Mouse (Mus musculus): Measurements from ENCODE around the gene Pcnx4. TPM values are rescaled to one million over a fixed set of nuclear protein-coding genes. Genes with fewer than 3 reads are reported as not detected.

Gene Pcnx4
- 24.6 and 25.5 TPM in 2 replicates for polyA plus RNA-seq (2015; fragmentation: Nextera tagmentation; extraction: Ambion mirVana)

DNA sequence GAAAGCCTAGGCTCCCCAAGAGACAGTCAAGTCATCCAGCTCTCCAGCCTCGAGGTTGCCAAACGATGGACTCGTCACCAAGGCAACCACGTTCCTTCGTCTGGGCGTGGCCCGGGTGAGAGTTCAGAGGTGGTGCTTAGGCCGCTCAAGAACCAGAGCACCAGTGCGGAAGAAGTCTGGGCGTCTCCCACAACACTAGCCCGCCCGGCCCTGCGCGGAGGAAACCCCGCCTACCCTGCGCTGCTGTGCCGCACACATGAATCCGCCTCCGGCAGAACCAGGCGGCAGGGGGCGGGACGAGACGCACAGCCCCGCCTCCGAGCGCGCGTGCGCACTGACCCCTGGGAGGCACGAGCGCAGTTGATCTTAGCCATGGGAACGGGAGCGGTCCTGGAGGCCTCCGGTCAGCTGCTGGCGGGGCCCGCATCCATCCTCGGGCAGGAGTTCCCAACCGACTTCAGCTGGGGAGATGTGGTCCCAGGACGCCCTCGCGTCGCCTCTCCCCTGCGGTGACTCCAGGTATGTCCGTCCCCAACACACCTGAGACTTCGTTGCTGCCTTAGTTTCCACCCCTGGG is at the start of gene Pcnx4:
Gene Pcnx4 (plus strand): TSS at position 363 of the 577 bp plus-strand sequence.
- 0% methylated on average over 37 of the region's 45 CpGs for WGBS

GRCm38 (mm10) chr12:72487498-72487897 is 48.7 kb upstream of the Pcnx4 start:
- Histone ChIP-seq H3K36me3 (ENCODE audit: control insufficient read depth, insufficient read depth, low read length) (no peaks in the 10 kb centered on the region), H3K4me2 (ENCODE audit: low read length) (no peak overlapping the region), H3K4me1 (ENCODE audit: control insufficient read depth, insufficient read depth, low read depth, low read length) (no peaks in the 10 kb centered on the region), H3K4me3 (ENCODE audit: low read length) (no peak overlapping the region), H3K27me3 (replicated peaks; ENCODE audit: control insufficient read depth, insufficient read depth, low read length) (no peaks in the 10 kb centered on the region), H3K27ac (ENCODE audit: low read depth, low read length) (no peak overlapping the region), H3K9ac (ENCODE audit: low read depth, low read length) (no peak overlapping the region), H3K9me3 (ENCODE audit: control insufficient read depth, low read length) (no peaks in the 10 kb centered on the region)
- WGBS = 90% methylated on average over 3 of the region's 3 CpGs
- no peak for ATAC-seq

More for the DNA sequence above, at the start of gene Pcnx4:
- H3K4me2 ChIP-seq (ENCODE audit: low read length) = peak within 1 kb of the TSS; percentile 65
- H3K4me3 ChIP-seq (ENCODE audit: low read length) = peak within 1 kb of the TSS; percentile 65
- peak; percentile 100 for ATAC-seq
- peaks cover 4% of the 10 kb centered on the region for H3K4me1 ChIP-seq (ENCODE audit: control insufficient read depth, insufficient read depth, low read depth, low read length)
- H3K36me3 ChIP-seq (ENCODE audit: control insufficient read depth, insufficient read depth, low read length) = no peaks in the 10 kb centered on the region
- peak within 1 kb of the TSS; percentile 57; the same call in 1 of the 2 replicates for H3K27ac ChIP-seq (ENCODE audit: low read depth, low read length)
- H3K27me3 ChIP-seq (replicated peaks; ENCODE audit: control insufficient read depth, insufficient read depth, low read length) = no peaks in the 10 kb centered on the region
- peak within 1 kb of the TSS; percentile 75 for H3K9ac ChIP-seq (ENCODE audit: low read depth, low read length)
- no peaks in the 10 kb centered on the region for H3K9me3 ChIP-seq (ENCODE audit: control insufficient read depth, low read length)

GRCm38 (mm10) chr12:72489995-72490394 is 46.2 kb upstream of the Pcnx4 start:
- H3K27ac ChIP-seq (ENCODE audit: low read depth, low read length) = no peak overlapping the region
- H3K4me3 ChIP-seq (ENCODE audit: low read length) = no peak overlapping the region
- H3K4me1 ChIP-seq (ENCODE audit: control insufficient read depth, insufficient read depth, low read depth, low read length) = no peaks in the 10 kb centered on the region
- no peak for ATAC-seq
- H3K9me3 ChIP-seq (ENCODE audit: control insufficient read depth, low read length) = no peaks in the 10 kb centered on the region
- H3K36me3 ChIP-seq (ENCODE audit: control insufficient read depth, insufficient read depth, low read length) = no peaks in the 10 kb centered on the region
- 85% methylated on average over 3 of the region's 3 CpGs for WGBS
- no peak overlapping the region for H3K4me2 ChIP-seq (ENCODE audit: low read length)
- no peak overlapping the region for H3K9ac ChIP-seq (ENCODE audit: low read depth, low read length)
- H3K27me3 ChIP-seq (replicated peaks; ENCODE audit: control insufficient read depth, insufficient read depth, low read length) = no peaks in the 10 kb centered on the region

DNA sequence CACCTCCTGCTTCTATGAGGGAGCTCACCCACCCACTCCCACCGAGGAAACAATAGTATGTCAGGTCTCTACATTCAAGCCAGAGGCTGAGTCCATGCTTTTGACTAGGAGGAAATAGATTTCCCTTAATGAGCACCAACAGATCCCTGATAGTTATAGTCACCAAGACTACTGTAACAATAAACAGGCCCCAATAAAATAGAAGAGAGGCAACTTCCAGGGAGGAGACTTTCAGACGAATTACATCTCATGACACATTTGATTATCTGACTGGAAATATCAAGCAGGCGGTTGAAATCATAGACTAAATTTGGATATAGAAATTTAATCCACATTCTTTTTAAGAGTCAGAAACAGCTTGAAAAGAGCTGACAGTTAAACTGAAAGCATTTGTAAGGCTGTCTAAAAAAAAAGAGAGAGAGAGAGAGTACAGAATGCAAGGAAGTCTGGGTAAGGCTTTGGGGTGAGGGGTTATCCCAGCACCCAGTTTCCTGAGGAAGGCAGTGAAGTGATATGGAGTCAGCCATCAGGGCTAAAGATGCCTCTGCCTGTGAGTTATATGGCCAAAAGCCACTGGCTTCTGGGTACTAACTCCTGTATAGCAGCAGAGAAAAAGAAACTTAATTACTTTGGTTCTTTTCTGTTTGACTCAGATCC is 45.0 kb upstream of the Pcnx4 start:
- Histone ChIP-seq H3K4me1 (ENCODE audit: control insufficient read depth, insufficient read depth, low read depth, low read length) (no peaks in the 10 kb centered on the region), H3K4me2 (ENCODE audit: low read length) (no peak overlapping the region), H3K9me3 (ENCODE audit: control insufficient read depth, low read length) (no peaks in the 10 kb centered on the region), H3K27ac (ENCODE audit: low read depth, low read length) (no peak overlapping the region), H3K36me3 (ENCODE audit: control insufficient read depth, insufficient read depth, low read length) (no peaks in the 10 kb centered on the region), H3K4me3 (ENCODE audit: low read length) (no peak overlapping the region), H3K9ac (ENCODE audit: low read depth, low read length) (no peak overlapping the region), H3K27me3 (replicated peaks; ENCODE audit: control insufficient read depth, insufficient read depth, low read length) (no peaks in the 10 kb centered on the region)
- ATAC-seq = no peak
- 73% methylated on average over 3 of the region's 3 CpGs for WGBS

- ATAC-seq = no peak
- no peak overlapping the region for H3K4me2 ChIP-seq (ENCODE audit: low read length)
- H3K27me3 ChIP-seq (replicated peaks; ENCODE audit: control insufficient read depth, insufficient read depth, low read length) = no peaks in the 10 kb centered on the region
- H3K36me3 ChIP-seq (ENCODE audit: control insufficient read depth, insufficient read depth, low read length) = no peaks in the 10 kb centered on the region
- WGBS = 41% methylated on average over 12 of the region's 12 CpGs
- no peak overlapping the region for H3K27ac ChIP-seq (ENCODE audit: low read depth, low read length)
- H3K4me3 ChIP-seq (ENCODE audit: low read length) = no peak overlapping the region
- H3K9me3 ChIP-seq (ENCODE audit: control insufficient read depth, low read length) = no peaks in the 10 kb centered on the region
- no peak overlapping the region for H3K9ac ChIP-seq (ENCODE audit: low read depth, low read length)
- H3K4me1 ChIP-seq (ENCODE audit: control insufficient read depth, insufficient read depth, low read depth, low read length) = no peaks in the 10 kb centered on the region
These were observed 39.1 kb upstream of the Pcnx4 start for GRCm38 (mm10) chr12:72496866-72497600.

DNA sequence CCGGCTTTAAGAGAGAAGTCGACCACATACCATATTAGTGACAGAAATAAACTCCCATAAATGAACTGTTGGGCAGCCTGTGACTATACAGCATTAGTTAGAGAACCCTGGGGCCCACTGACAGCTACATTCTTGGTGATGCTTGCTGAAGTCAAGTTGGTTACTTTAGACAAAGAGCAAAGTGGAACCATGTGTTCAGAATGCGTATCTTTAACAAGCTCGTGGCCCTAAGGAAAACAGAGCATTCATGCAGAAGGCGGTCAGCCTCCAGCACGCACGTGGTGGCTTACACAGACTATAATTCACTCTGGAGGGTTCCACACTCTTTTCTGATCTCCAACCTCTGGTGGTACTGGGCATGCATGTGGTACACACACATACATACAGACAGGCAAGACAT is 26.6 kb upstream of the Pcnx4 start:
- Histone ChIP-seq H3K4me1 (ENCODE audit: control insufficient read depth, insufficient read depth, low read depth, low read length) (no peaks in the 10 kb centered on the region), H3K27me3 (replicated peaks; ENCODE audit: control insufficient read depth, insufficient read depth, low read length) (no peaks in the 10 kb centered on the region), H3K4me3 (ENCODE audit: low read length) (no peak overlapping the region), H3K4me2 (ENCODE audit: low read length) (no peak overlapping the region), H3K9ac (ENCODE audit: low read depth, low read length) (no peak overlapping the region), H3K36me3 (ENCODE audit: control insufficient read depth, insufficient read depth, low read length) (no peaks in the 10 kb centered on the region), H3K9me3 (ENCODE audit: control insufficient read depth, low read length) (no peaks in the 10 kb centered on the region), H3K27ac (ENCODE audit: low read depth, low read length) (no peak overlapping the region)
- WGBS = 69% methylated on average over 7 of the region's 7 CpGs
- no peak for ATAC-seq

- H3K4me2 ChIP-seq (ENCODE audit: low read length) = no peak overlapping the region
- H3K9ac ChIP-seq (ENCODE audit: low read depth, low read length) = no peak overlapping the region
- peak; percentile 68; the same call in 1 of the 2 replicates for ATAC-seq
- no peaks in the 10 kb centered on the region for H3K36me3 ChIP-seq (ENCODE audit: control insufficient read depth, insufficient read depth, low read length)
- peaks cover 4% of the 10 kb centered on the region for H3K4me1 ChIP-seq (ENCODE audit: control insufficient read depth, insufficient read depth, low read depth, low read length)
- H3K27me3 ChIP-seq (replicated peaks; ENCODE audit: control insufficient read depth, insufficient read depth, low read length) = no peaks in the 10 kb centered on the region
- H3K4me3 ChIP-seq (ENCODE audit: low read length) = no peak overlapping the region
- H3K9me3 ChIP-seq (ENCODE audit: control insufficient read depth, low read length) = no peaks in the 10 kb centered on the region
- H3K27ac ChIP-seq (ENCODE audit: low read depth, low read length) = no peak overlapping the region
- 56% methylated on average over 3 of the region's 3 CpGs for WGBS
These were observed 20.7 kb upstream of the Pcnx4 start for GRCm38 (mm10) chr12:72515446-72515845.

DNA sequence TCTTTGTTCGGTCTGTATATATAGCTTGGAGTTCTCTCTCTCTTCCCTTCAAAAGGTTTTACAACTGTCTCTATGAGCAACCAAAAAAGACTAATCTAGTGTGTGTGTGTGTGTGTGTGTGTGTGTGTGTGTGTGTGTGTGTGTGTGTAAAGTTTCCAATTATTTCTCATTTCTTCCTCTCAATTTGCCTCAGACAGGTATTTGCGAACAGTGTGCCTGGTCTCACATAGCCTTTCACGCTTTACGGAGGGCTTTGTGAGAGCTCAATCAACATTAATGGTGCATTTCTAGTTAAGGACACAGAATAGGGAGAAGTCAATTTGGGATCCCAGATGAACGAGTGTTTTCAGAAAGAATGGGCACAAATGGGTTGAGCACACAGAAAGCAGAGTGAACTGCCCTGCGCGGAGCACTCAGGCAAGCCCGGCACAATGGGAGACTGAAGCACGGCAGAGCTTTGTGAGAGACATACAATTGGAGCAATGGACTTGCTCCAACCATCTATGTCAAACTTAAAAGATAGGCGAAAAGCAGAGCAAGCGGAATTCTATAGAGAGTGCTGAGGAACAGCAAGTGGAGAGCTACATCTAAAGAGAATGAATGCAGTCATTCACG is 18.0 kb upstream of the Pcnx4 start:
- 27% methylated on average over 12 of the region's 12 CpGs for WGBS
- no peak overlapping the region for H3K9ac ChIP-seq (ENCODE audit: low read depth, low read length)

DNA sequence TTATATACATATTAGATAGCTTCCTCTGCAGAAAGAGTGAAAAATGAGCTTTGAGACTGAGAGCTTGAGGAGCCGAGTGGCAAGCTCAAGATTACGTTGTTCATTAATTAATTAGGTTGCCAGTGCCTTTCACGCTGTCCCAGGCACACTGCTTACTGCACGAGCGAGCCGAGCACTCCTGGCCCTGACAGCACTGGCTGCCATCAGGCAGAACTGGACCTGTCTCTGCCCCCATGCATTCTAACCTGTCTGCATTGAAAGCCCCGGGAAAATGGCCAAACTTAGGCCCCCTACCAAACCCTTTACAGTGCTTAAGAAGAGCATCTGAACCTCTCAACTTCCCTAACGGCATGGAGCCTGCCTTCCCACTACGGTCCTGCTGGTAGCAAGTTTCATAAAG is 16.8 kb upstream of the Pcnx4 start:
- Histone ChIP-seq H3K27me3 (replicated peaks; ENCODE audit: control insufficient read depth, insufficient read depth, low read length) (no peaks in the 10 kb centered on the region; the same call in 1 of the 2 replicates), H3K9ac (ENCODE audit: low read depth, low read length) (no peak overlapping the region), H3K36me3 (ENCODE audit: control insufficient read depth, insufficient read depth, low read length) (no peaks in the 10 kb centered on the region), H3K9me3 (ENCODE audit: control insufficient read depth, low read length) (no peaks in the 10 kb centered on the region), H3K4me1 (ENCODE audit: control insufficient read depth, insufficient read depth, low read depth, low read length) (peaks cover 4% of the 10 kb centered on the region), H3K4me3 (ENCODE audit: low read length) (no peak overlapping the region), H3K4me2 (ENCODE audit: low read length) (0 out of 2 replicates have a peak overlapping the region, but pooled peaks have one; percentile 17), H3K27ac (ENCODE audit: low read depth, low read length) (no peak overlapping the region)
- ATAC-seq = no peak
- WGBS = 18% methylated on average over 9 of the region's 9 CpGs

More for the DNA sequence above, 18.0 kb upstream of the Pcnx4 start:
- Histone ChIP-seq H3K27ac (ENCODE audit: low read depth, low read length) (no peak overlapping the region), H3K9me3 (ENCODE audit: control insufficient read depth, low read length) (no peaks in the 10 kb centered on the region), H3K4me2 (ENCODE audit: low read length) (peak overlapping the region; percentile 46), H3K27me3 (replicated peaks; ENCODE audit: control insufficient read depth, insufficient read depth, low read length) (no peaks in the 10 kb centered on the region; the same call in 1 of the 2 replicates), H3K4me1 (ENCODE audit: control insufficient read depth, insufficient read depth, low read depth, low read length) (peaks cover 4% of the 10 kb centered on the region), H3K4me3 (ENCODE audit: low read length) (peak overlapping the region; percentile 1; the same call in 1 of the 2 replicates), H3K36me3 (ENCODE audit: control insufficient read depth, insufficient read depth, low read length) (no peaks in the 10 kb centered on the region)
- no peak; the same call in 1 of the 2 replicates for ATAC-seq
